In genomic region chr8:120634329-120634839, GRCm38 (mm10) we compare ENCODE assay signal across 8 mouse cellular contexts. TPM values are rescaled to one million over a fixed set of nuclear protein-coding genes. Genes with fewer than 3 reads are reported as not detected.
DNase-seq lines count a peak whose midpoint lies in the region; ATAC-seq and TF ChIP-seq lines count a peak whose summit lies in the region.

No protein-coding gene starts in this region.

- H3K4me2 ChIP-seq in forebrain, embryonic 12.5 days: peak overlapping the region; percentile 98

- in situ Hi-C loops in ES-E14 (cut with MboI; ENCODE audit: low sequenced_read_pairs in 2 of 2, unreplicated experiment in 2 of 2): no loop called here

- H3K27me3 ChIP-seq in forebrain, embryonic 12.5 days: peaks cover 58% of the 10 kb centered on the region

- peaks cover 7 to 29% of the 10 kb centered on the region in 2 experiments; a peak in 3 of 4 replicates for H3K4me1 ChIP-seq in ES-E14 (ENCODE audit: control insufficient read depth in 2 of 2, insufficient read depth in 2 of 2, low read length in 2 of 2, poor library complexity in 1 of 2)
- peaks cover 19% of the 10 kb centered on the region for H3K4me1 ChIP-seq in forebrain, embryonic 12.5 days

- WGBS in forebrain, embryonic 12.5 days: 0% methylated on average over 30 of the region's 42 CpGs
- 2% methylated on average over 38 of the region's 42 CpGs for WGBS in macrophage (ENCODE audit: missing documents)

- ATAC-seq in forebrain, embryonic 12.5 days (ENCODE audit: low FRiP score): peak; percentile 41
- peak; percentile 63 to 72 for ATAC-seq in hematopoietic stem cell, adult 5-6 weeks (replicated peaks in 1 of 2; ENCODE audit: insufficient read depth in 1 of 2, low FRiP score in 2 of 2, low TSS enrichment in 1 of 2, low read depth in 1 of 2, poor library complexity in 2 of 2, severe bottlenecking in 2 of 2)
- no peak for ATAC-seq in erythroid progenitor cell, adult 5-6 weeks (replicated peaks; ENCODE audit: low FRiP score, poor library complexity, severe bottlenecking)

- H3K4me3 ChIP-seq in ES-E14 (ENCODE audit: insufficient read depth in 1 of 2, low read depth in 1 of 2, low read length in 2 of 2, poor library complexity in 1 of 2, severe bottlenecking in 1 of 2) (peak overlapping the region; percentile 74 to 75), macrophage (ENCODE audit: inconsistent target) (peak overlapping the region; percentile 4; the same call in 1 of the 2 replicates)
- peak overlapping the region; percentile 61 for H3K4me3 ChIP-seq in forebrain, embryonic 12.5 days (replicated peaks)

- no peak for DNase-seq in ES-E14 (ENCODE audit: low read depth, low spot score)
- DNase-seq in adrenal gland, adult 8-10 months: peak; percentile 70
- peak; percentile 42 to 50 for DNase-seq in layer of hippocampus, adult 8-10 months (ENCODE audit: low spot score in 2 of 2)
- peak; percentile 25 for DNase-seq in right cerebral cortex, postnatal 14 days

- H3K79me2 ChIP-seq in macrophage (ENCODE audit: inconsistent target): no peaks in the 10 kb centered on the region

- peak overlapping the region; percentile 75 for H3K9ac ChIP-seq in ES-E14 (ENCODE audit: insufficient read depth, low read depth, low read length, poor library complexity, severe bottlenecking)
- H3K9ac ChIP-seq in forebrain, embryonic 12.5 days: peak overlapping the region; percentile 63

- H3K36me3 ChIP-seq in ES-E14 (ENCODE audit: control insufficient read depth, insufficient read depth, low read length, poor library complexity, severe bottlenecking) (no peaks in the 10 kb centered on the region), macrophage (ENCODE audit: inconsistent target) (no peaks in the 10 kb centered on the region)
- H3K36me3 ChIP-seq in forebrain, embryonic 12.5 days (replicated peaks): no peaks in the 10 kb centered on the region

- H3K9me3 ChIP-seq in ES-E14 (ENCODE audit: control insufficient read depth, insufficient read depth, low read depth, low read length): no peaks in the 10 kb centered on the region
- H3K9me3 ChIP-seq in forebrain, embryonic 12.5 days: no peaks in the 10 kb centered on the region

- H3K27ac ChIP-seq in ES-E14 (ENCODE audit: insufficient read depth, low read depth, low read length, poor library complexity, severe bottlenecking): no peak overlapping the region
- H3K27ac ChIP-seq in forebrain, embryonic 12.5 days: no peak overlapping the region
- H3K27ac ChIP-seq in macrophage: no peak overlapping the region

TF ChIP-seq in ES-E14, 5 proteins besides CTCF, POLR2A, EP300 and RAD21:
- no peak for TF ChIP-seq MAFK (IDR thresholded peaks at IDR 0.05; ENCODE audit: insufficient read depth, low read depth, low read length)
- TF ChIP-seq CHD2 (IDR thresholded peaks at IDR 0.05; ENCODE audit: low read depth, low read length): no peak
- TF ChIP-seq ZC3H11A (IDR thresholded peaks at IDR 0.05; ENCODE audit: borderline replicate concordance, low read depth, low read length): no peak
- no peak for TF ChIP-seq HCFC1 (IDR thresholded peaks at IDR 0.05; ENCODE audit: borderline replicate concordance, insufficient read depth, low read length)
- no peak for TF ChIP-seq ZNF384 (IDR thresholded peaks at IDR 0.05; ENCODE audit: low read depth, low read length)
TF ChIP-seq in ES-E14: peak in this region for 0.

RNA-seq across cellular contexts. Expression of gene 1190005I06Rik, which starts 13.0 kb away (rescaled TPM):
- total RNA-seq in ES-E14 (2012; rRNA removed): 21.8 and 24.7 TPM in 2 replicates
- total RNA-seq in adrenal gland, adult 8-10 months (2022): 10 to 100 TPM in 1 of 4 experiments, 1 to 10 TPM in 3; 5.6 to 10.8 (median 7.9) TPM
- polyA plus RNA-seq in forebrain, embryonic 12.5 days (2016; fragmentation: Nextera tagmentation; extraction: Ambion mirVana): 1.7 and 3.1 TPM in 2 replicates
- total RNA-seq in hematopoietic stem cell, adult 5-6 weeks (2017): 1.6 TPM in 1 of 2 replicates, not detected in the other
- total RNA-seq in layer of hippocampus, adult 8-10 months (2022): 10 to 100 TPM in 3 of 4 experiments, 1 to 10 TPM in 1; 8.4 to 16.2 (median 14.1) TPM
- 1 to 10 TPM in 10 of 26 experiments, not detected in 16; 1.3 to 4.2 (median 2.0) TPM for total RNA-seq in macrophage (2018; cell fraction: chromatin; rRNA removed)
- total RNA-seq in macrophage (2018; cell fraction: cytosol; rRNA removed): 1 to 10 TPM in 20 of 26 experiments, under 1 TPM in 6; 0.59 to 5.7 (median 1.9) TPM
- 1 to 10 TPM in 12 of 26 experiments, under 1 TPM in 1, not detected in 13; 0.91 to 4.9 (median 1.6) TPM for total RNA-seq in macrophage (2018; cell fraction: nucleus; rRNA removed)
- polyA plus RNA-seq in macrophage (2018): 0.83 to 3.2 TPM (median 2.1 TPM) in 3 replicates
- total RNA-seq in erythroid progenitor cell, adult 5-6 weeks (2015; ENCODE audit: low replicate concordance): not detected in 2 replicates
- not detected in 2 replicates for total RNA-seq in erythroid progenitor cell, adult 5-6 weeks (2017; ENCODE audit: low replicate concordance)

RNA-seq across cellular contexts. Expression of gene Gm27021, which starts 33.5 kb away (rescaled TPM):
- 0.49 TPM in 1 of 2 replicates, not detected in the other for total RNA-seq in ES-E14 (2012; rRNA removed)
- 1 to 10 TPM in 1 of 4 experiments, not detected in 3; 1.4 TPM for total RNA-seq in adrenal gland, adult 8-10 months (2022)
- polyA plus RNA-seq in forebrain, embryonic 12.5 days (2016; fragmentation: Nextera tagmentation; extraction: Ambion mirVana): 4.3 and 4.4 TPM in 2 replicates
- total RNA-seq in hematopoietic stem cell, adult 5-6 weeks (2017): not detected in 2 replicates
- under 1 TPM in 1 of 4 experiments, not detected in 3; 0.57 TPM for total RNA-seq in layer of hippocampus, adult 8-10 months (2022)
- not detected for total RNA-seq in macrophage (2018; cell fraction: chromatin; rRNA removed)
- 1 to 10 TPM in 7 of 26 experiments, under 1 TPM in 15, not detected in 4; 0.18 to 1.7 (median 0.68) TPM for total RNA-seq in macrophage (2018; cell fraction: cytosol; rRNA removed)
- 1 to 10 TPM in 1 of 26 experiments, under 1 TPM in 1, not detected in 24; 0.89 to 1.1 TPM for total RNA-seq in macrophage (2018; cell fraction: nucleus; rRNA removed)
- 0.76 to 0.96 TPM in 2 of 3 replicates, not detected in the other for polyA plus RNA-seq in macrophage (2018)
- total RNA-seq in erythroid progenitor cell, adult 5-6 weeks (2015; ENCODE audit: low replicate concordance): not detected in 2 replicates
- total RNA-seq in erythroid progenitor cell, adult 5-6 weeks (2017; ENCODE audit: low replicate concordance): not detected in 2 replicates

RNA-seq across cellular contexts. Expression of gene Cox4i1, which starts 33.6 kb away (rescaled TPM):
- 1,965 and 2,746 TPM in 2 replicates for total RNA-seq in ES-E14 (2012; rRNA removed)
- total RNA-seq in adrenal gland, adult 8-10 months (2022): 1,000 to 10,000 TPM in 3 of 4 experiments, 100 to 1,000 TPM in 1; 952 to 1,243 (median 1,190) TPM
- polyA plus RNA-seq in forebrain, embryonic 12.5 days (2016; fragmentation: Nextera tagmentation; extraction: Ambion mirVana): 803 and 809 TPM in 2 replicates
- 291 and 395 TPM in 2 replicates for total RNA-seq in hematopoietic stem cell, adult 5-6 weeks (2017)
- 1,000 to 10,000 TPM; 1,017 to 1,068 (median 1,043) TPM for total RNA-seq in layer of hippocampus, adult 8-10 months (2022)
- total RNA-seq in macrophage (2018; cell fraction: chromatin; rRNA removed): 100 to 1,000 TPM in 5 of 26 experiments, 10 to 100 TPM in 21; 43.1 to 125 (median 79.7) TPM
- total RNA-seq in macrophage (2018; cell fraction: cytosol; rRNA removed): 1,000 to 10,000 TPM in 1 of 26 experiments, 100 to 1,000 TPM in 25; 586 to 1,058 (median 761) TPM
- total RNA-seq in macrophage (2018; cell fraction: nucleus; rRNA removed): 100 to 1,000 TPM; 140 to 293 (median 184) TPM
- polyA plus RNA-seq in macrophage (2018): 521 to 775 TPM (median 707 TPM) in 3 replicates
- total RNA-seq in erythroid progenitor cell, adult 5-6 weeks (2015; ENCODE audit: low replicate concordance): 389 and 392 TPM in 2 replicates
- 156 and 224 TPM in 2 replicates for total RNA-seq in erythroid progenitor cell, adult 5-6 weeks (2017; ENCODE audit: low replicate concordance)

RNA-seq across cellular contexts. Expression of gene Emc8, which starts 34.0 kb away (rescaled TPM):
- 328 and 332 TPM in 2 replicates for total RNA-seq in ES-E14 (2012; rRNA removed)
- total RNA-seq in adrenal gland, adult 8-10 months (2022): 100 to 1,000 TPM in 2 of 4 experiments, 10 to 100 TPM in 2; 80.9 to 130 (median 112) TPM
- polyA plus RNA-seq in forebrain, embryonic 12.5 days (2016; fragmentation: Nextera tagmentation; extraction: Ambion mirVana): 234 and 244 TPM in 2 replicates
- total RNA-seq in hematopoietic stem cell, adult 5-6 weeks (2017): 34.8 and 40.2 TPM in 2 replicates
- total RNA-seq in layer of hippocampus, adult 8-10 months (2022): 10 to 100 TPM; 65.3 to 85.6 (median 79.2) TPM
- total RNA-seq in macrophage (2018; cell fraction: chromatin; rRNA removed): 10 to 100 TPM in 17 of 26 experiments, 1 to 10 TPM in 9; 4.1 to 37.4 (median 12.2) TPM
- 10 to 100 TPM; 27.5 to 49.4 (median 37.6) TPM for total RNA-seq in macrophage (2018; cell fraction: cytosol; rRNA removed)
- 10 to 100 TPM in 16 of 26 experiments, 1 to 10 TPM in 10; 5.8 to 26.6 (median 11.3) TPM for total RNA-seq in macrophage (2018; cell fraction: nucleus; rRNA removed)
- polyA plus RNA-seq in macrophage (2018): 30.6 to 41.0 TPM (median 40.7 TPM) in 3 replicates
- total RNA-seq in erythroid progenitor cell, adult 5-6 weeks (2015; ENCODE audit: low replicate concordance): 34.4 and 49.0 TPM in 2 replicates
- total RNA-seq in erythroid progenitor cell, adult 5-6 weeks (2017; ENCODE audit: low replicate concordance): 11.4 and 48.0 TPM in 2 replicates

RNA-seq across cellular contexts. Expression of gene Gins2, which starts 45.3 kb away (rescaled TPM):
- total RNA-seq in ES-E14 (2012; rRNA removed): 47.0 and 56.2 TPM in 2 replicates
- 1 to 10 TPM; 5.2 to 10.0 (median 6.5) TPM for total RNA-seq in adrenal gland, adult 8-10 months (2022)
- polyA plus RNA-seq in forebrain, embryonic 12.5 days (2016; fragmentation: Nextera tagmentation; extraction: Ambion mirVana): 83.2 and 84.8 TPM in 2 replicates
- 24.0 and 46.7 TPM in 2 replicates for total RNA-seq in hematopoietic stem cell, adult 5-6 weeks (2017)
- total RNA-seq in layer of hippocampus, adult 8-10 months (2022): 1 to 10 TPM; 2.4 to 4.8 (median 2.8) TPM
- total RNA-seq in macrophage (2018; cell fraction: chromatin; rRNA removed): 1 to 10 TPM in 24 of 26 experiments, under 1 TPM in 2; 0.20 to 6.5 (median 1.9) TPM
- total RNA-seq in macrophage (2018; cell fraction: cytosol; rRNA removed): 10 to 100 TPM in 5 of 26 experiments, 1 to 10 TPM in 21; 4.8 to 13.4 (median 7.2) TPM
- 10 to 100 TPM in 1 of 26 experiments, 1 to 10 TPM in 25; 1.0 to 11.4 (median 2.4) TPM for total RNA-seq in macrophage (2018; cell fraction: nucleus; rRNA removed)
- polyA plus RNA-seq in macrophage (2018): 6.0 to 52.8 TPM (median 6.1 TPM) in 3 replicates
- total RNA-seq in erythroid progenitor cell, adult 5-6 weeks (2015; ENCODE audit: low replicate concordance): 5.8 and 31.4 TPM in 2 replicates
- 11.9 and 21.3 TPM in 2 replicates for total RNA-seq in erythroid progenitor cell, adult 5-6 weeks (2017; ENCODE audit: low replicate concordance)

Comparison
In these comparisons a context has a peak if more than half of its experiments do, and no peak if none do; other contexts are left out.
1. H3K4me3 ChIP-seq: peak in every context shown above with its lines; median percentile 74 in ES-E14; 61 in forebrain, embryonic 12.5 days; 4 in macrophage.